Mouse (Mus musculus) heart, postnatal 0 days (tissue): Measurements from ENCODE around the gene P2ry14. TPM values are rescaled to one million over a fixed set of nuclear protein-coding genes. Genes with fewer than 3 reads are reported as not detected.
A peak's percentile ranks its signal among the peaks of the same experiment; 100 is the strongest.
"Not testable (repeated sequence)": the region's sequence is repeated elsewhere in the genome, so short reads cannot be mapped to it uniquely, and the experiment has no call there.

Experiments used
- ATAC-seq: fragments of 200-750 bp; cut with Nextera tagmentation; 2 replicates; pipeline ENCODE4 v1.8.0; 2017; ENCODE audit warnings: low read depth, moderate number of reproducible peaks, moderate library complexity; ENCODE audit not compliant: insufficient read depth
- DNase-seq: peaks from one replicate; pipeline ENCODE4 v3.0.0-alpha.2; 2016; ENCODE audit warnings: low spot score
- H3K27ac ChIP-seq: fragments of 300-500 bp; sonication (generic); 2 replicates; pipeline ENCODE4 v1.5.1; 2014; ENCODE audit warnings: low read depth, mild to moderate bottlenecking
- H3K27me3 ChIP-seq: fragments of 300-500 bp; sonication (generic); 2 replicates; pipeline ENCODE4 v1.6.1; 2014; ENCODE audit warnings: low read length, mixed read lengths; ENCODE audit not compliant: control insufficient read depth, insufficient read depth
- H3K36me3 ChIP-seq: fragments of 300-500 bp; sonication (generic); replicated peaks from 2 replicates; pipeline ENCODE4 v1.6.1; 2014; ENCODE audit warnings: low read length, mixed read lengths; ENCODE audit not compliant: control insufficient read depth, insufficient read depth
- H3K4me1 ChIP-seq: fragments of 300-500 bp; sonication (generic); 2 replicates; pipeline ENCODE4 v1.6.1; 2014; ENCODE audit warnings: antibody characterized with exemption; ENCODE audit not compliant: control insufficient read depth, insufficient read depth
- H3K4me2 ChIP-seq: fragments of 300-500 bp; sonication (generic); 2 replicates; pipeline ENCODE4 v1.6.1; 2014; ENCODE audit warnings: low read depth, mild to moderate bottlenecking, low read length, moderate library complexity
- H3K4me3 ChIP-seq: fragments of 300-500 bp; sonication (generic); 2 replicates; pipeline ENCODE4 v1.5.1; 2014; ENCODE audit warnings: low read depth, low read length
- H3K9ac ChIP-seq: fragments of 300-500 bp; sonication (generic); replicated peaks from 2 replicates; pipeline ENCODE4 v1.6.1; 2014; ENCODE audit warnings: low read depth, low read length, mixed read lengths
- H3K9me3 ChIP-seq: fragments of 300-500 bp; sonication (generic); replicated peaks from 2 replicates; pipeline ENCODE4 v1.6.1; 2016; ENCODE audit warnings: low read length; ENCODE audit not compliant: control insufficient read depth
- CTCF ChIP-seq: IDR thresholded peaks from 2 replicates; pipeline ENCODE4 v1.5.1; 2016; ENCODE audit warnings: antibody characterized with exemption, control low read depth, low read depth
- EP300 ChIP-seq: IDR thresholded peaks from 2 replicates; pipeline ENCODE4 v1.6.1; 2016; ENCODE audit warnings: antibody characterized with exemption, low read depth
- WGBS: fragments of 180-500 bp; shearing (Covaris S2); extraction: QIAGEN DNeasy Blood & Tissue Kit; methylation state at CpG from one replicate; pipeline ENCODE4 v1.1.7; 2014; 5-methylcytosine and 5-hydroxymethylcytosine counted together
- polyA plus RNA-seq: library from polyadenylated mRNA; unstranded; fragments of >200 nt; fragmentation: Nextera tagmentation; extraction: Ambion mirVana; gene quantifications from 2 replicates; pipeline ENCODE4 v1.2.1, GENCODE M21; 2015
- total RNA-seq: library from RNA; depleted of rRNA; stranded (reverse); fragments of >200 nt; gene quantifications from 2 replicates; pipeline ENCODE4 v1.2.3, GENCODE M21; 2014; ENCODE audit warnings: low replicate concordance

The P2ry14 gene
- total and polyA plus RNA-seq, 2 experiments from 2014 or later = 1.8 to 3.7 TPM

GRCm38 (mm10) chr3:59155404-59155803 is 2.0 kb upstream of the P2ry14 start:
- no peaks in the 10 kb centered on the region for H3K36me3 ChIP-seq
- H3K27me3 ChIP-seq = no peaks in the 10 kb centered on the region
- TF ChIP-seq EP300 = no peak
- TF ChIP-seq CTCF = no peak
- no peaks in the 10 kb centered on the region for H3K9me3 ChIP-seq
- DNase-seq (no peak), ATAC-seq (no peak)
- 91% methylated on average over 6 of the region's 6 CpGs for WGBS
- H3K4me1 ChIP-seq = no peaks in the 10 kb centered on the region
- H3K4me3 ChIP-seq = no peak overlapping the region
- no peak overlapping the region for H3K27ac ChIP-seq
- H3K4me2 ChIP-seq = no peak overlapping the region
- H3K9ac ChIP-seq = no peak overlapping the region

- Histone ChIP-seq H3K36me3 (no peaks in the 10 kb centered on the region), H3K9ac (no peak overlapping the region), H3K27me3 (no peaks in the 10 kb centered on the region), H3K4me1 (no peaks in the 10 kb centered on the region), H3K27ac (no peak overlapping the region), H3K9me3 (no peaks in the 10 kb centered on the region), H3K4me3 (no peak overlapping the region), H3K4me2 (no peak overlapping the region)
- no peak for ATAC-seq
- 69% methylated on average over 2 of the region's 2 CpGs for WGBS
- no peak for DNase-seq
- TF ChIP-seq CTCF = no peak
- TF ChIP-seq EP300 = no peak
Observed at GRCm38 (mm10) chr3:59154888-59155287, 1.5 kb upstream of the P2ry14 start.

GRCm38 (mm10) chr3:59150624-59151023 is 2.8 kb downstream of the P2ry14 start:
- WGBS = 93% methylated on average over 2 of the region's 2 CpGs
- Histone ChIP-seq H3K9me3 (no peaks in the 10 kb centered on the region), H3K9ac (no peak overlapping the region), H3K4me1 (no peaks in the 10 kb centered on the region), H3K4me3 (no peak overlapping the region), H3K4me2 (no peak overlapping the region), H3K27ac (no peak overlapping the region), H3K27me3 (no peaks in the 10 kb centered on the region), H3K36me3 (no peaks in the 10 kb centered on the region)
- TF ChIP-seq EP300 = no peak
- TF ChIP-seq CTCF = no peak
- DNase-seq (no peak), ATAC-seq (no peak)

- no peak overlapping the region for H3K27ac ChIP-seq
- no peaks in the 10 kb centered on the region for H3K36me3 ChIP-seq
- no peaks in the 10 kb centered on the region for H3K4me1 ChIP-seq
- H3K4me2 ChIP-seq = no peak overlapping the region
- TF ChIP-seq EP300 = no peak
- TF ChIP-seq CTCF = no peak
- ATAC-seq (no peak), DNase-seq (no peak)
- no peak overlapping the region for H3K9ac ChIP-seq
- H3K9me3 ChIP-seq = no peaks in the 10 kb centered on the region
- no peak overlapping the region for H3K4me3 ChIP-seq
- H3K27me3 ChIP-seq = no peaks in the 10 kb centered on the region
Observed at GRCm38 (mm10) chr3:59149646-59150045, 3.8 kb downstream of the P2ry14 start.

GRCm38 (mm10) chr3:59145194-59145593 is 8.2 kb downstream of the P2ry14 start:
- H3K4me2 ChIP-seq = no peak overlapping the region
- no peak overlapping the region for H3K9ac ChIP-seq
- H3K27ac ChIP-seq = no peak overlapping the region
- TF ChIP-seq CTCF (no peak), EP300 (no peak)
- WGBS = 52% methylated on average over 5 of the region's 5 CpGs
- DNase-seq = peak; percentile 39
- ATAC-seq = no peak; the same call in 1 of the 2 replicates
- H3K4me3 ChIP-seq = no peak overlapping the region
- peaks cover 9% of the 10 kb centered on the region; the same call in 1 of the 2 replicates for H3K4me1 ChIP-seq
- H3K9me3 ChIP-seq = no peaks in the 10 kb centered on the region
- H3K27me3 ChIP-seq = no peaks in the 10 kb centered on the region
- H3K36me3 ChIP-seq = no peaks in the 10 kb centered on the region

GRCm38 (mm10) chr3:59141507-59142305 is 11.7 kb downstream of the P2ry14 start:
- WGBS = 21% methylated on average over 8 of the region's 8 CpGs
- no peak overlapping the region for H3K4me2 ChIP-seq

GRCm38 (mm10) chr3:59140941-59141340 is 12.5 kb downstream of the P2ry14 start:
- H3K27me3 ChIP-seq, H3K4me3 ChIP-seq, H3K4me2 ChIP-seq, H3K36me3 ChIP-seq, ATAC-seq, H3K9ac ChIP-seq, H3K4me1 ChIP-seq, DNase-seq, H3K9me3 ChIP-seq, H3K27ac ChIP-seq: not testable (repeated sequence)
- WGBS = 77% methylated on average over 4 of the region's 4 CpGs

More at GRCm38 (mm10) chr3:59141507-59142305, 11.7 kb downstream of the P2ry14 start:
- Histone ChIP-seq H3K36me3 (no peaks in the 10 kb centered on the region), H3K27me3 (no peaks in the 10 kb centered on the region), H3K4me3 (no peak overlapping the region), H3K4me1 (peaks cover 9% of the 10 kb centered on the region; the same call in 1 of the 2 replicates), H3K9ac (no peak overlapping the region), H3K27ac (no peak overlapping the region), H3K9me3 (no peaks in the 10 kb centered on the region)
- ATAC-seq (0 out of 2 replicates have a peak, but pooled peaks have one; percentile 17), DNase-seq (no peak)
- TF ChIP-seq CTCF (no peak), EP300 (no peak)
